Mouse (Mus musculus): ENCODE data around the gene Nr6a1. TPM values are rescaled to one million over a fixed set of nuclear protein-coding genes. Genes with fewer than 3 reads are reported as not detected.

The Nr6a1 gene
- polyA plus RNA-seq, 1 experiment from 2014 or later: 4.8 TPM

- Histone ChIP-seq H3K36me3 (replicated peaks) (no peaks in the 10 kb centered on the region), H3K27ac (peak overlapping the region; percentile 65), H3K27me3 (ENCODE audit: poor library complexity, severe bottlenecking) (no peaks in the 10 kb centered on the region), H3K4me1 (peaks cover 73% of the 10 kb centered on the region), H3K9me3 (no peaks in the 10 kb centered on the region), H3K4me3 (peak overlapping the region; percentile 39)
- WGBS: 4% methylated on average over 11 of the region's 11 CpGs
- DNase-seq (ENCODE audit: extremely low spot score, low spot score): no peak
Observed at GRCm38 (mm10) chr2:38784396-38784795, 143.1 kb downstream of the Nr6a1 start.

DNA sequence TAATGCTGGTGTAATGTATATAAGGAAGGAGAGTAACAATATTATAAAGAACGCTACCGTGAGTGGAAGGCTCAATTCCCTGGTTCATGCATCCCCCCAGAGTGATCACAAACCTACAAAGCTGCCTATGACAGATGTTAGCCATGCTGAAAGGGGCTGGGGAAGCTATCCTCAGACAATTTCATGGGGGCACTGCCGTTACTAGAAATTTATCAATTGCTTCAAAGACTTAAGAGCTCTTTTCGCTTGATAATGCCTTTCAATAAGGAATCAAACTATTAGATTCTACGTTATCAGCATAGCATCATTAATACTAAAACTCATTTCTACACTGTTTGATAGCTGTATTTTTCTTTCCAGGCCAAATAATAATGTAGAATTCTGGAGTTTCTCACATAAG is 144.1 kb downstream of the Nr6a1 start:
- H3K27ac ChIP-seq: peak overlapping the region; percentile 85
- no peak for DNase-seq (ENCODE audit: extremely low spot score, low spot score)
- no peaks in the 10 kb centered on the region for H3K27me3 ChIP-seq (ENCODE audit: poor library complexity, severe bottlenecking)
- peaks cover 73% of the 10 kb centered on the region for H3K4me1 ChIP-seq
- no peaks in the 10 kb centered on the region for H3K9me3 ChIP-seq
- no peaks in the 10 kb centered on the region for H3K36me3 ChIP-seq (replicated peaks)
- peak overlapping the region; percentile 39 for H3K4me3 ChIP-seq
- 26% methylated on average over 5 of the region's 5 CpGs for WGBS

GRCm38 (mm10) chr2:38782731-38783130 is 144.8 kb downstream of the Nr6a1 start:
- Histone ChIP-seq H3K9me3 (no peaks in the 10 kb centered on the region), H3K27ac (peak overlapping the region; percentile 85), H3K27me3 (ENCODE audit: poor library complexity, severe bottlenecking) (no peaks in the 10 kb centered on the region), H3K4me3 (peak overlapping the region; percentile 39), H3K4me1 (peaks cover 71% of the 10 kb centered on the region), H3K36me3 (replicated peaks) (no peaks in the 10 kb centered on the region)
- 3% methylated on average over 1 of the region's 1 CpGs for WGBS
- no peak for DNase-seq (ENCODE audit: extremely low spot score, low spot score)

GRCm38 (mm10) chr2:38781945-38782720 is 145.4 kb downstream of the Nr6a1 start:
- DNase-seq (ENCODE audit: extremely low spot score, low spot score): peak; percentile 40
- Histone ChIP-seq H3K27ac (peak overlapping the region; percentile 85), H3K9me3 (no peaks in the 10 kb centered on the region), H3K4me1 (peaks cover 65% of the 10 kb centered on the region), H3K27me3 (ENCODE audit: poor library complexity, severe bottlenecking) (no peaks in the 10 kb centered on the region), H3K36me3 (replicated peaks) (no peaks in the 10 kb centered on the region), H3K4me3 (peak overlapping the region; percentile 39)
- WGBS: 4% methylated on average over 6 of the region's 6 CpGs

GRCm38 (mm10) chr2:38779939-38780338 is 147.5 kb downstream of the Nr6a1 start:
- no peaks in the 10 kb centered on the region for H3K27me3 ChIP-seq (ENCODE audit: poor library complexity, severe bottlenecking)
- 0 out of 2 replicates have a peak overlapping the region, but pooled peaks have one; percentile 1 for H3K27ac ChIP-seq
- no peaks in the 10 kb centered on the region for H3K9me3 ChIP-seq
- no peak overlapping the region for H3K4me3 ChIP-seq
- 86% methylated on average over 2 of the region's 2 CpGs for WGBS
- no peak for DNase-seq (ENCODE audit: extremely low spot score, low spot score)
- no peaks in the 10 kb centered on the region for H3K36me3 ChIP-seq (replicated peaks)
- H3K4me1 ChIP-seq: peaks cover 44% of the 10 kb centered on the region

DNA sequence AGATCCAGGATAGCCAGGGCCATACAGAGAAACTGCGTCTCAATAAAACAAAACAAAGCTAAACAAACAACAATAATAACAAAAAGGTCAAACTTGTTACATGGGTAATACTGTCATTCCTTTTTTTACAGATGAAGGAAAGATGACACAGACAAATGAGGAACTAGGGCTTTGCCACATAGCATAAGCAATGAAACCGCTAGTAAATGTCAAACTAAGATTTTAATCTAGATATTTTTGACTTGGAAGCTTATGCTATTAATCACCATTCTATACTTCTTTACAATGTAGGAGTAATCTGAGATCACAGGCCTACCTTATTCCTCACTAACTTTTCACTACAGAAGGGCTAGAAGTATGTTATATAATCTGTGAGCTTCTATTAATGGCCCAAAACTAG is 150.2 kb downstream of the Nr6a1 start:
- H3K36me3 ChIP-seq (replicated peaks): 0 out of 2 replicates have a peak, but pooled peaks cover 3% of the 10 kb centered on the region
- no peaks in the 10 kb centered on the region for H3K27me3 ChIP-seq (ENCODE audit: poor library complexity, severe bottlenecking)
- no peak for DNase-seq (ENCODE audit: extremely low spot score, low spot score)
- H3K4me1 ChIP-seq: peaks cover 18% of the 10 kb centered on the region
- no peak overlapping the region for H3K4me3 ChIP-seq
- H3K27ac ChIP-seq: no peak overlapping the region
- WGBS: 95% methylated on average over 2 of the region's 2 CpGs
- no peaks in the 10 kb centered on the region for H3K9me3 ChIP-seq

- Histone ChIP-seq H3K9me3 (no peaks in the 10 kb centered on the region), H3K27ac (no peak overlapping the region), H3K4me1 (no peaks in the 10 kb centered on the region; the same call in 1 of the 2 replicates), H3K36me3 (replicated peaks) (0 out of 2 replicates have a peak, but pooled peaks cover 3% of the 10 kb centered on the region), H3K4me3 (no peak overlapping the region), H3K27me3 (ENCODE audit: poor library complexity, severe bottlenecking) (no peaks in the 10 kb centered on the region)
- DNase-seq (ENCODE audit: extremely low spot score, low spot score): no peak
- 91% methylated on average over 2 of the region's 2 CpGs for WGBS
Observed at GRCm38 (mm10) chr2:38774936-38775335, 152.6 kb downstream of the Nr6a1 start.

GRCm38 (mm10) chr2:38771478-38771797 is 156.1 kb downstream of the Nr6a1 start:
- no peak for DNase-seq (ENCODE audit: extremely low spot score, low spot score)
- H3K27me3 ChIP-seq (ENCODE audit: poor library complexity, severe bottlenecking): no peaks in the 10 kb centered on the region
- 81% methylated on average over 2 of the region's 2 CpGs for WGBS

GRCm38 (mm10) chr2:38770772-38771477 is 156.6 kb downstream of the Nr6a1 start:
- Histone ChIP-seq H3K4me3 (no peak overlapping the region), H3K36me3 (replicated peaks) (0 out of 2 replicates have a peak, but pooled peaks cover 3% of the 10 kb centered on the region), H3K4me1 (no peaks in the 10 kb centered on the region; the same call in 1 of the 2 replicates), H3K27ac (no peak overlapping the region), H3K27me3 (ENCODE audit: poor library complexity, severe bottlenecking) (no peaks in the 10 kb centered on the region), H3K9me3 (no peaks in the 10 kb centered on the region)
- WGBS: 82% methylated on average over 5 of the region's 5 CpGs
- DNase-seq (ENCODE audit: extremely low spot score, low spot score): no peak

More at GRCm38 (mm10) chr2:38771478-38771797, 156.1 kb downstream of the Nr6a1 start:
- Histone ChIP-seq H3K27ac (no peak overlapping the region), H3K4me1 (no peaks in the 10 kb centered on the region; the same call in 1 of the 2 replicates), H3K4me3 (no peak overlapping the region), H3K36me3 (replicated peaks) (0 out of 2 replicates have a peak, but pooled peaks cover 3% of the 10 kb centered on the region), H3K9me3 (no peaks in the 10 kb centered on the region)

- no peaks in the 10 kb centered on the region for H3K9me3 ChIP-seq
- no peak for DNase-seq (ENCODE audit: extremely low spot score, low spot score)
- H3K27ac ChIP-seq: no peak overlapping the region
- H3K27me3 ChIP-seq (ENCODE audit: poor library complexity, severe bottlenecking): no peaks in the 10 kb centered on the region
- H3K36me3 ChIP-seq (replicated peaks): no peaks in the 10 kb centered on the region
- WGBS: 80% methylated on average over 4 of the region's 4 CpGs
- H3K4me3 ChIP-seq: no peak overlapping the region
- H3K4me1 ChIP-seq: no peaks in the 10 kb centered on the region; the same call in 1 of the 2 replicates
Observed at GRCm38 (mm10) chr2:38767177-38767931, 160.1 kb downstream of the Nr6a1 start.

DNA sequence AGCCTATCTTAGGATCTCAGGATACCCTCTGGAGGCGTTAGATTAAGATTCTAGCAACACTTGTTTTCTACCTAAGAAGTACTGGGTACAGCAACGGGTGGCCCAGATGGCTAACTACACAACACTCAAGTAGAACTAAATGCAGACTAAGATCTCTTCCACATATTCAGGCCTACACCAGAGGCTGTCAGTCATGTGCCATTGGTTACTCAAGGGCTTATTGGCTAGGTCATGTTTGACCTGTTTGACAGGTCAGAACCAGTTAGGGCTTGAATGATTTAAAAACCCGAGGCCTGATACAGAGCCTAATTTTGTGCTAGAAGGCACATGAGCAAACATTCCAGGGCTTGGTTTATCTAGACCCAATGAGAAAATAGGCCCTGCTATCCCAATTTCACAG is 187.6 kb downstream of the Nr6a1 start:
- no peak overlapping the region for H3K4me3 ChIP-seq
- 89% methylated on average over 3 of the region's 3 CpGs for WGBS
- no peaks in the 10 kb centered on the region for H3K9me3 ChIP-seq
- no peaks in the 10 kb centered on the region for H3K27me3 ChIP-seq (ENCODE audit: poor library complexity, severe bottlenecking)
- H3K27ac ChIP-seq: no peak overlapping the region
- H3K36me3 ChIP-seq (replicated peaks): peaks cover 25% of the 10 kb centered on the region
- H3K4me1 ChIP-seq: peaks cover 18% of the 10 kb centered on the region
- no peak for DNase-seq (ENCODE audit: extremely low spot score, low spot score)

DNA sequence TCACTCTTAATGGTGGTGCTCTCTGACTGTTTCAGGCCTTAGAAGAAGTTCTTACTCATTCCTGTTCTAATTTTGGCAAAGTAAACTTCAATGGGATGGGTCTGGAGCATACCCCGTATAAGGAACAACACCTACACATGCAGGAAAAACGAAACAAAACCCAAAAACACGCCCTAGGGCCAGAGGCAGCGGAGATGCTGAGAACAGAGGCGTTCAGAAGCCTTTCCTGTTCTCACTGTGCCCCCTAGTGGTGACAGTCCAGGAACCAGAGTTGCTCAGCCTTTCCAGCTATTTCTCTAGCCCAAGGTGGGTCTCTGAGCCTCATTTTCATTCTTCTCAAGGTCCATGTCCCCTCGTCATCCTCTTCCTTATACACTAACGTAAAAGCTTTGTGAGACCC is 188.1 kb downstream of the Nr6a1 start:
- no peaks in the 10 kb centered on the region for H3K27me3 ChIP-seq (ENCODE audit: poor library complexity, severe bottlenecking)
- peaks cover 25% of the 10 kb centered on the region for H3K36me3 ChIP-seq (replicated peaks)
- WGBS: 28% methylated on average over 7 of the region's 7 CpGs
- peaks cover 18% of the 10 kb centered on the region for H3K4me1 ChIP-seq
- H3K27ac ChIP-seq: peak overlapping the region; percentile 44; the same call in 1 of the 2 replicates
- no peak overlapping the region for H3K4me3 ChIP-seq
- H3K9me3 ChIP-seq: no peaks in the 10 kb centered on the region
- peak; percentile 67 for DNase-seq (ENCODE audit: extremely low spot score, low spot score)
